Mouse (Mus musculus) kidney, adult 18-20 months (tissue): ENCODE data around the gene Calcoco2.
"Not testable (repeated sequence)": the region's sequence is repeated elsewhere in the genome, so short reads cannot be mapped to it uniquely, and the experiment has no call there.

Experiments
- DNase-seq: peaks from one replicate; pipeline ENCODE4 v3.0.0; 2021

Gene Calcoco2

GRCm38 (mm10) chr11:96111751-96112150 lies at the start of gene Calcoco2:
TSS of gene Calcoco2 (minus strand) at chr11:96111964.
- no peak for DNase-seq

- DNase-seq: no peak
These were observed 35.7 kb upstream of the Calcoco2 start for GRCm38 (mm10) chr11:96147471-96147870.

GRCm38 (mm10) chr11:96145622-96146270 lies 34.0 kb upstream of the Calcoco2 start:
- peak; percentile 81 for DNase-seq

- no peak for DNase-seq
These were observed 32.0 kb upstream of the Calcoco2 start for GRCm38 (mm10) chr11:96143766-96144165.

GRCm38 (mm10) chr11:96140726-96141175 lies 29.0 kb upstream of the Calcoco2 start:
- DNase-seq: peak; percentile 63

GRCm38 (mm10) chr11:96135847-96136246 lies 24.1 kb upstream of the Calcoco2 start:
- no peak for DNase-seq

- peak; percentile 67 for DNase-seq
These were observed 21.6 kb upstream of the Calcoco2 start, which contains the start of gene Ttll6 for GRCm38 (mm10) chr11:96133239-96133865. TSS of gene Ttll6 (plus strand) at chr11:96133786.

GRCm38 (mm10) chr11:96130606-96131005 lies 18.8 kb upstream of the Calcoco2 start:
- no peak for DNase-seq

GRCm38 (mm10) chr11:96124052-96124914 lies 12.5 kb upstream of the Calcoco2 start:
- peak; percentile 26 for DNase-seq

GRCm38 (mm10) chr11:96122806-96123205 lies 11.0 kb upstream of the Calcoco2 start:
- not testable (repeated sequence) for DNase-seq

- DNase-seq: no peak
These were observed 7.6 kb upstream of the Calcoco2 start for GRCm38 (mm10) chr11:96119401-96119800.

GRCm38 (mm10) chr11:96116925-96117324 lies 5.2 kb upstream of the Calcoco2 start:
- DNase-seq: not testable (repeated sequence)

GRCm38 (mm10) chr11:96116116-96116515 lies 4.4 kb upstream of the Calcoco2 start:
- no peak for DNase-seq

GRCm38 (mm10) chr11:96115416-96115815 lies 3.7 kb upstream of the Calcoco2 start:
- DNase-seq: no peak

- DNase-seq: no peak
These were observed 2.3 kb upstream of the Calcoco2 start for GRCm38 (mm10) chr11:96114077-96114476.

GRCm38 (mm10) chr11:96110950-96111349 lies 814 bp downstream of the Calcoco2 start:
- DNase-seq: not testable (repeated sequence)

- no peak for DNase-seq
These were observed 3.4 kb downstream of the Calcoco2 start for GRCm38 (mm10) chr11:96108376-96108775.

- peak; percentile 54 for DNase-seq
These were observed 18.4 kb downstream of the Calcoco2 start for GRCm38 (mm10) chr11:96093361-96093760.

GRCm38 (mm10) chr11:96092674-96093291 lies 19.0 kb downstream of the Calcoco2 start:
- DNase-seq: no peak

- DNase-seq: no peak
These were observed 20.7 kb downstream of the Calcoco2 start for GRCm38 (mm10) chr11:96091073-96091472.

GRCm38 (mm10) chr11:96087981-96088380 lies 23.8 kb downstream of the Calcoco2 start:
- no peak for DNase-seq

- DNase-seq: no peak
These were observed 29.1 kb downstream of the Calcoco2 start for GRCm38 (mm10) chr11:96082682-96083081.

- DNase-seq: no peak
These were observed 31.0 kb downstream of the Calcoco2 start for GRCm38 (mm10) chr11:96080736-96081135.
